Mouse (Mus musculus) liver, adult 2 months (tissue): ENCODE results near the gene Lmod1.

ENCODE experiments used
- CTCF ChIP-seq: fragments of 200-500 bp; IDR thresholded peaks from 2 replicates; pipeline ENCODE4 v1.5.1; 2011; ENCODE audit warnings: low read depth, low read length, control low read depth
- POLR2A ChIP-seq: fragments of 200-500 bp; IDR thresholded peaks from 2 replicates; pipeline ENCODE4 v1.6.1; 2011; ENCODE audit warnings: low read length, control low read depth; ENCODE audit not compliant: insufficient read depth; ENCODE audit errors: extremely low read depth

- no peak for TF ChIP-seq POLR2A
- TF ChIP-seq CTCF: no peak
Measured at GRCm38 (mm10) chr1:135283287-135283825, 41.3 kb upstream of the Lmod1 start.
